Mouse (Mus musculus) heart, postnatal 4 days (tissue): Measurements from ENCODE around the gene Unc45a. TPM values are rescaled to one million over a fixed set of nuclear protein-coding genes. Genes with fewer than 3 reads are reported as not detected.

Experiments
- DNase-seq: peaks from one replicate; pipeline ENCODE4 v3.0.0; 2021
- total RNA-seq, 2 experiments: library from RNA; stranded (reverse); gene quantifications; 2 replicates each; pipeline ENCODE4 v1.2.3; 2021

Gene Unc45a
- total RNA-seq, 2 experiments from 2014 or later = 22.9 to 24.9 TPM

GRCm38 (mm10) chr7:80367232-80367631, 26.4 kb upstream of the Unc45a start:
- no peak for DNase-seq

GRCm38 (mm10) chr7:80365759-80366158, 25.0 kb upstream of the Unc45a start:
- peak; percentile 53 for DNase-seq

DNA sequence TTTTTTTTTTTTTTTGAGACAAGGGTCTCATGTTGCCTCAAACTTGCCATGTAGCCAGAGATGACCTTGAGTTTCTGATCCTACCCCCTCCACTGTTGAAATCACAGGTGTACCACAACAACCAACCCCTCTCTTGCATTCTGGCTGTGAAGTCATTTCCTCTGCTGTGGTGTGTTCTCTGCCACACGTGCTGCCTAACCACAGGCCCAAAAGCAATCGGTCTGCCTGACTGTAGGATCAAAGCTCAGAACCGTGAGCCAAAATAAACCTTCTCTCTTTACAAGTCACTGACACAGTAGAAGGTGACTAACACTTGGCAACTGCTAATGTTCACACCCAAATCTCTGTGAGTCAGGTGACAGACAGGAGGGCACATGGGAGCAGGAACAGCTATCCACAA, 19.6 kb upstream of the Unc45a start:
- no peak for DNase-seq

DNA sequence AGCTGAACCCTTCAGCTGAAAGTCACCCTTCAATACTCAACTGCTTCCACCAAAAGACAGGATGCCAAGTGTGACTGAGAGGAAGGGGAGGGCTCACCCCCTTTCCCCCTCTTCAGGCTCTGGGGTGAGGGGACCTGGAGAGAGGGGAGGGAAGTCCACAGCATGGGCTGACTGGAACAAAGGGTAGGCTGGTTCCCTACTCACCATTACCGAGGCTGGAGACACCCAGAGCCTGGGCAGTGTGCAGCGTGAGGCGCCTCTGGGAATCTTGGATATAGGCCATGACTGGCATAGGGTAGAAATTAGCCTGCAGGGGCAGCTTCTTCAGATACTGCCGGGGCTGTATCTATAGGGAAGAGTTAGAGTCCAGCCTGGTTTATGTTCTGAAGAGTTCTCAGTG, 17.2 kb upstream of the Unc45a start:
- DNase-seq = no peak

- peak; percentile 46 for DNase-seq
Measured at GRCm38 (mm10) chr7:80357156-80357555, 16.4 kb upstream of the Unc45a start.

GRCm38 (mm10) chr7:80356351-80356750, 15.5 kb upstream of the Unc45a start:
- DNase-seq = no peak

DNA sequence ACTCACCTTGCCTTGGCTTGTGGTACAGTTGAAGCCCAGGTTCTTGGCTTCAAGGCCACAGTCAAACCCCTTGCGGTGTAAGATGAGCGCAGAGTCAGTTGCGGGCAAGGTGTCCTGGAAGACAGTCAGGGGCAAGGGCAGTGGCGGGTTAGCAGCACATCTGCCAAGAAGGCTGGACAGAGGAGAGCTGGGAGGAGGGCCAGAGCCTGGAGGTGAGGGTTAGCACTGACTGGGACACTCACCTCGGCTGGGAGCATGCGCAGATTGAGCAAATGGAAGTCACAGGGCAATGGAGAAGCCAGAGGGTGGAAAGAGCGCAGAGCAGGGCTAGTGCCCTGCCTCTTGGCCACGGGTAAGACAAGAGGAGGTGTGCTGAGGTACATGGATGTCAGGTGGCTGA, 12.1 kb upstream of the Unc45a start:
- no peak for DNase-seq

- no peak for DNase-seq
Measured at GRCm38 (mm10) chr7:80350808-80351207, 10.0 kb upstream of the Unc45a start.

GRCm38 (mm10) chr7:80347670-80348586, 7.1 kb upstream of the Unc45a start:
- no peak for DNase-seq

DNA sequence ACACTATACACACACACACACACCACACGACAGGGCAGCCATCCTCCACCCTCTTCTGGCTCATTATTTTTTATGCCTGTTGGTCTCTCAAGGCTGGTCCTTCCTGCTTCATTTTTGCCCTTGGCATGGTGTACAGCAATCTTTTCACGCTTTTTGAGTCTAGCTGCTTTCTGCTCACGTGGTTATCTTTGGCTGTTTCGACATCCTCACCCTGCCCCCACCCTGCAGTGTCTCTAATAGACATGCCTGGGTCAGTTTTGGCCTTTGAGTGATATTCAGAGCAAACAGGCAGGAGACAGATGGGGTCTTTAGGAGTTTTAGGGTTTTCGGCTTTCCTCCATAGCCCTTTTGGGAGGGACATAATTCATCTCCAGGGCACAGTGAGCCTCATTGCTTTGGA, 6.0 kb upstream of the Unc45a start:
- DNase-seq = no peak

- DNase-seq = no peak
Measured at GRCm38 (mm10) chr7:80346173-80346572, 5.4 kb upstream of the Unc45a start.

DNA sequence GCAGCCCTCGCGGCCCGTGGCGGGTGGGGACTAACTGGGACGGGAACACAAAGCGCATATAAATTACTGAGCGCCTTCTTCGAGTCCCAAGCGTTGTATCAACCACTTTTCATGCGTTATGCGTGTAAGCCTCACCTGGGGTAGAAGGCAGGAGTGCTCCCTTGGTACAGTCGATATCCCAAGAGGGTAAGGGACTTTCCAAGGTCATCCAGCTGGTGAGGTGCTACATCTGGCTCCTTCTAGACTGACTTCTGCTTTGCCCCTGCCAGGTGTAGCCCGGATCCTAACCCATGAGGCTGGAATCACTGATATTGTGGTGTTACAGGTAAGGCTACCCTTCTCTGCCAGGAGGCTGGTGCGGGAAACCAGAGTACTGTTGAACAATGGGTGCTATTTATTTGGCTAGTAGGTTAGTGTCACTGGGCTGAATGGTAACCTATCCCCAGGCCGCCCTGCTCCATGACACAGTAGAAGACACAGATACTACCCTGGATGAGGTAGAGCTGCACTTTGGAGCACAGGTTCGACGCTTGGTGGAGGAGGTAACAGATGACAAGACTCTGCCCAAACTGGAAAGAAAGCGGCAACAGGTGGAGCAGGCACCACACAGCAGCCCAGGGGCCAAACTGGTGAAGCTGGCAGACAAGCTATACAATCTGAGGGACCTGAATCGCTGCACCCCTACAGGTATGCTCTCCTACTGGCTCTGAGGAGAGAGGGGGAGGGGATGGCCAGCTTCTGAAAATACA, 2.6 kb upstream of the Unc45a start:
- DNase-seq = no peak

DNA sequence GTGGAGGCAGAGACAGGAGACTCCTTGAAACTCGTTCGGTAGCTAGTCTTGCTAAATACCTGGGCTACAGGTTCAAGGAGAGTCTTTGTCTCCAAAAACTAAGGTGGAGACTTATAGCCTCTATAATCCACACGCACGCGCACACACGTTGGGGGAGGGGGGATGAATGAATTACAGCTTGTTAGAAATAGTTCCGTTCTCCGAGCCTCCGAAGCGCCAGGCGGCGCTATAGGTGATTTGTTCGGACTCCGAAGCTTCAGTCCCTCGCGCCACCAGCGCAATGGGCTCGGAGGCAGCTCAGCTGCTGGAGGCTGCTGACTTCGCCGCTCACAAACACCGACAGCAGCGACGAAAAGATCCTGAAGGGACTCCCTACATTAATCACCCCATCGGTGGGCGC, 2.1 kb upstream of the Unc45a start, which contains the start of gene Hddc3:
Gene Hddc3 (plus strand): TSS at position 247 of the 400 bp plus-strand sequence.
- peak; percentile 97 for DNase-seq

GRCm38 (mm10) chr7:80341793-80342192, 988 bp upstream of the Unc45a start:
- DNase-seq = no peak

- DNase-seq = peak; percentile 99
Measured at GRCm38 (mm10) chr7:80339793-80340628, 794 bp downstream of the Unc45a start.

GRCm38 (mm10) chr7:80339371-80339770, 1.4 kb downstream of the Unc45a start:
- peak; percentile 41 for DNase-seq

- no peak for DNase-seq
Measured at GRCm38 (mm10) chr7:80336932-80337331, 3.9 kb downstream of the Unc45a start.

DNA sequence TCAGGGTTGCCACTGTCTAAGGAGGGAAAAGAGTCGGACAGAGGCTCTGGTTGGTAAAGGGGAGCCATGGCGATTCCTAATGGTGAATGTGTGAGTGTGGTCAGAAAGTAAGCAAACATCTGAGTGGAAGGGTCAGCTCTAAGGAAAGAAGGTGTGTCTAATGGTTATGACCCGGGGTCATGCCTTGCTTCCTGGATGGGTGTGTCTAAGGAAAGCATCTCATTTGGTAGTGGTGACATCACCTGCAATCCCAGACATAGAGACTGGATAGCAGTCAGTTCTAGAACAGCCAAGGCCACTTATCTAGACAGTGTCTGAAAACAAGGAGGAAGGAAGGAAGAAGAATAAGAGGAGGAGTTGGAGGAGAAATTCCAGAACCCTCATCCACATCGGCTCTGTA, 6.0 kb downstream of the Unc45a start:
- no peak for DNase-seq

DNA sequence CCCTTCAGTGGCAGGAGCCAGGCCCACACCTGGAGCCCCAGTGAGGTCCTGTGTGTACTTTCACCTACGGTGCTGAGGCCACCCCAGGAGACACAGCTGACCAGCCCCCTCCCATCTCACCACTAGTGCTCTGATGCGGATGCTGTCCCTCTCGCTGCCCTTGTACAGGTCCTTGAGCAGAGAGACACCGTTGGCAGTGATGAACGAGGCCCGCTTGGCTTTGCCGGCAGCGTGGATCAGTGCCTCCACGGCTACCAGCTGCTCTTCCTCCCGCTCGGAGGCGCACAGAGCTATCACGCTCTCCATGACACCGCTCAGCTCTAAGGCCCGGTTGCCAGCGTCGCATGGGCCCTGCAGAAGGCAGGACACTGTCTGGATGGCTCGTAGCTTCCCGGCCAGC, 9.4 kb downstream of the Unc45a start:
- no peak for DNase-seq

DNA sequence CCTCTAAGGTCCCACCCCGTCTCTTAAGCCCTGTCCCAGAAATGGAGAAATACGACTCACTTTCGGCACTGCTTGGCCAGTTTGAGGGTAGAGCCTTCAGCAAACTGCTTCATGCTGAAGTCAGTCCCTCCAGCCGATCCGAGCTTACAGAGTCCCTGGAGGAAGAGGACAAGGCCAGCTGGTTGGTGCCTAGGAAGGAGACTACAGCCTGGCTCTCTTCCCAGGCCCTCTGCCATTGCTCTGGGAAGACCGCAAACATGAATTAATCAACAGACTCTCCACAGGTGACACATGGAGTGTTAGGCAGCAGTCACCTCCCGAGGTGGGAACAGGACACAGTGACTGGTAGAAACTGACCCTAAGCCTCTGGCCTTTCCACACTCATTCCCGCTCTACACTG, 10.5 kb downstream of the Unc45a start:
- no peak for DNase-seq

- no peak for DNase-seq
Measured at GRCm38 (mm10) chr7:80326076-80326475, 14.7 kb downstream of the Unc45a start.

- DNase-seq = no peak
Measured at GRCm38 (mm10) chr7:80325292-80325868, 15.4 kb downstream of the Unc45a start.
